Mouse (Mus musculus): ENCODE results near the gene Tesmin. TPM values are rescaled to one million over a fixed set of nuclear protein-coding genes. Genes with fewer than 3 reads are reported as not detected.
A peak's percentile ranks its signal among the peaks of the same experiment; 100 is the strongest.

The Tesmin gene
- polyA plus RNA-seq, 1 experiment from 2014 or later = 0.36 TPM

- Histone ChIP-seq H3K9me3 (ENCODE audit: low read length) (no peaks in the 10 kb centered on the region), H3K27me3 (ENCODE audit: insufficient read depth, low read length) (no peaks in the 10 kb centered on the region), H3K36me3 (ENCODE audit: insufficient read depth, low read length) (no peaks in the 10 kb centered on the region), H3K4me3 (ENCODE audit: low read length) (no peak overlapping the region), H3K4me2 (replicated peaks; ENCODE audit: low read depth, low read length) (no peak overlapping the region), H3K4me1 (ENCODE audit: insufficient read depth, low read length) (no peaks in the 10 kb centered on the region), H3K9ac (replicated peaks; ENCODE audit: low read length) (no peak overlapping the region), H3K27ac (ENCODE audit: low read length) (no peak overlapping the region)
- WGBS = 52% methylated on average over 4 of the region's 4 CpGs
- ATAC-seq (ENCODE audit: low FRiP score, low TSS enrichment) = no peak
Observed at GRCm38 (mm10) chr19:3434641-3435040, 46.0 kb downstream of the Tesmin start.

- no peaks in the 10 kb centered on the region for H3K4me1 ChIP-seq (ENCODE audit: insufficient read depth, low read length)
- H3K27ac ChIP-seq (ENCODE audit: low read length) = no peak overlapping the region
- H3K4me2 ChIP-seq (replicated peaks; ENCODE audit: low read depth, low read length) = no peak overlapping the region
- ATAC-seq (ENCODE audit: low FRiP score, low TSS enrichment) = no peak
- no peak overlapping the region for H3K4me3 ChIP-seq (ENCODE audit: low read length)
- H3K9me3 ChIP-seq (ENCODE audit: low read length) = no peaks in the 10 kb centered on the region
- H3K27me3 ChIP-seq (ENCODE audit: insufficient read depth, low read length) = no peaks in the 10 kb centered on the region
- 70% methylated on average over 3 of the region's 3 CpGs for WGBS
- H3K36me3 ChIP-seq (ENCODE audit: insufficient read depth, low read length) = no peaks in the 10 kb centered on the region
- no peak overlapping the region for H3K9ac ChIP-seq (replicated peaks; ENCODE audit: low read length)
Observed at GRCm38 (mm10) chr19:3435824-3436223, 47.2 kb downstream of the Tesmin start.

GRCm38 (mm10) chr19:3436840-3437239 lies 48.2 kb downstream of the Tesmin start:
- ATAC-seq (ENCODE audit: low FRiP score, low TSS enrichment) = no peak
- no peak overlapping the region for H3K27ac ChIP-seq (ENCODE audit: low read length)
- no peak overlapping the region for H3K4me2 ChIP-seq (replicated peaks; ENCODE audit: low read depth, low read length)
- no peak overlapping the region for H3K9ac ChIP-seq (replicated peaks; ENCODE audit: low read length)
- WGBS = 63% methylated on average over 9 of the region's 9 CpGs
- no peaks in the 10 kb centered on the region for H3K36me3 ChIP-seq (ENCODE audit: insufficient read depth, low read length)
- no peak overlapping the region for H3K4me3 ChIP-seq (ENCODE audit: low read length)
- no peaks in the 10 kb centered on the region for H3K9me3 ChIP-seq (ENCODE audit: low read length)
- no peaks in the 10 kb centered on the region for H3K27me3 ChIP-seq (ENCODE audit: insufficient read depth, low read length)
- H3K4me1 ChIP-seq (ENCODE audit: insufficient read depth, low read length) = no peaks in the 10 kb centered on the region

- Histone ChIP-seq H3K9ac (replicated peaks; ENCODE audit: low read length) (no peak overlapping the region), H3K4me1 (ENCODE audit: insufficient read depth, low read length) (no peaks in the 10 kb centered on the region), H3K27ac (ENCODE audit: low read length) (no peak overlapping the region), H3K9me3 (ENCODE audit: low read length) (no peaks in the 10 kb centered on the region), H3K27me3 (ENCODE audit: insufficient read depth, low read length) (no peaks in the 10 kb centered on the region), H3K4me2 (replicated peaks; ENCODE audit: low read depth, low read length) (no peak overlapping the region), H3K36me3 (ENCODE audit: insufficient read depth, low read length) (no peaks in the 10 kb centered on the region), H3K4me3 (ENCODE audit: low read length) (no peak overlapping the region)
- 70% methylated on average over 5 of the region's 5 CpGs for WGBS
- ATAC-seq (ENCODE audit: low FRiP score, low TSS enrichment) = no peak
Observed at GRCm38 (mm10) chr19:3437980-3438379, 49.3 kb downstream of the Tesmin start.

- ATAC-seq (ENCODE audit: low FRiP score, low TSS enrichment) = no peak
- WGBS = 46% methylated on average over 5 of the region's 5 CpGs
- no peaks in the 10 kb centered on the region for H3K27me3 ChIP-seq (ENCODE audit: insufficient read depth, low read length)
- no peak overlapping the region for H3K4me2 ChIP-seq (replicated peaks; ENCODE audit: low read depth, low read length)
- H3K9ac ChIP-seq (replicated peaks; ENCODE audit: low read length) = no peak overlapping the region
- H3K9me3 ChIP-seq (ENCODE audit: low read length) = no peaks in the 10 kb centered on the region
- no peaks in the 10 kb centered on the region for H3K4me1 ChIP-seq (ENCODE audit: insufficient read depth, low read length)
- no peak overlapping the region for H3K27ac ChIP-seq (ENCODE audit: low read length)
- no peak overlapping the region for H3K4me3 ChIP-seq (ENCODE audit: low read length)
- no peaks in the 10 kb centered on the region for H3K36me3 ChIP-seq (ENCODE audit: insufficient read depth, low read length)
Observed at GRCm38 (mm10) chr19:3440667-3441066, 52.0 kb downstream of the Tesmin start.

GRCm38 (mm10) chr19:3441092-3441491 lies 52.4 kb downstream of the Tesmin start:
- Histone ChIP-seq H3K27me3 (ENCODE audit: insufficient read depth, low read length) (no peaks in the 10 kb centered on the region), H3K27ac (ENCODE audit: low read length) (no peak overlapping the region), H3K4me2 (replicated peaks; ENCODE audit: low read depth, low read length) (no peak overlapping the region), H3K9ac (replicated peaks; ENCODE audit: low read length) (no peak overlapping the region), H3K4me3 (ENCODE audit: low read length) (no peak overlapping the region), H3K36me3 (ENCODE audit: insufficient read depth, low read length) (no peaks in the 10 kb centered on the region), H3K4me1 (ENCODE audit: insufficient read depth, low read length) (no peaks in the 10 kb centered on the region), H3K9me3 (ENCODE audit: low read length) (no peaks in the 10 kb centered on the region)
- ATAC-seq (ENCODE audit: low FRiP score, low TSS enrichment) = no peak
- WGBS = 24% methylated on average over 10 of the region's 10 CpGs

- no peaks in the 10 kb centered on the region for H3K4me1 ChIP-seq (ENCODE audit: insufficient read depth, low read length)
- WGBS = 81% methylated on average over 3 of the region's 3 CpGs
- H3K36me3 ChIP-seq (ENCODE audit: insufficient read depth, low read length) = no peaks in the 10 kb centered on the region
- H3K9ac ChIP-seq (replicated peaks; ENCODE audit: low read length) = no peak overlapping the region
- H3K9me3 ChIP-seq (ENCODE audit: low read length) = no peaks in the 10 kb centered on the region; the same call in 1 of the 2 replicates
- H3K27ac ChIP-seq (ENCODE audit: low read length) = no peak overlapping the region
- H3K4me2 ChIP-seq (replicated peaks; ENCODE audit: low read depth, low read length) = no peak overlapping the region
- no peaks in the 10 kb centered on the region for H3K27me3 ChIP-seq (ENCODE audit: insufficient read depth, low read length)
- no peak for ATAC-seq (ENCODE audit: low FRiP score, low TSS enrichment)
- no peak overlapping the region for H3K4me3 ChIP-seq (ENCODE audit: low read length)
Observed at GRCm38 (mm10) chr19:3447348-3447747, 58.7 kb downstream of the Tesmin start.

- Histone ChIP-seq H3K4me1 (ENCODE audit: insufficient read depth, low read length) (no peaks in the 10 kb centered on the region), H3K27ac (ENCODE audit: low read length) (no peak overlapping the region), H3K27me3 (ENCODE audit: insufficient read depth, low read length) (no peaks in the 10 kb centered on the region), H3K36me3 (ENCODE audit: insufficient read depth, low read length) (peaks cover 9% of the 10 kb centered on the region; the same call in 1 of the 2 replicates), H3K9me3 (ENCODE audit: low read length) (no peaks in the 10 kb centered on the region; the same call in 1 of the 2 replicates), H3K4me3 (ENCODE audit: low read length) (no peak overlapping the region), H3K9ac (replicated peaks; ENCODE audit: low read length) (no peak overlapping the region), H3K4me2 (replicated peaks; ENCODE audit: low read depth, low read length) (no peak overlapping the region)
- ATAC-seq (ENCODE audit: low FRiP score, low TSS enrichment) = no peak
- WGBS = 68% methylated on average over 3 of the region's 3 CpGs
Observed at GRCm38 (mm10) chr19:3449248-3449647, 60.6 kb downstream of the Tesmin start.

GRCm38 (mm10) chr19:3450714-3451113 lies 62.1 kb downstream of the Tesmin start:
- WGBS = 82% methylated on average over 3 of the region's 3 CpGs

GRCm38 (mm10) chr19:3451170-3451569 lies 62.5 kb downstream of the Tesmin start:
- Histone ChIP-seq H3K36me3 (ENCODE audit: insufficient read depth, low read length) (peaks cover 27% of the 10 kb centered on the region), H3K4me2 (replicated peaks; ENCODE audit: low read depth, low read length) (no peak overlapping the region), H3K4me1 (ENCODE audit: insufficient read depth, low read length) (no peaks in the 10 kb centered on the region), H3K4me3 (ENCODE audit: low read length) (no peak overlapping the region), H3K9ac (replicated peaks; ENCODE audit: low read length) (no peak overlapping the region), H3K27ac (ENCODE audit: low read length) (no peak overlapping the region), H3K27me3 (ENCODE audit: insufficient read depth, low read length) (no peaks in the 10 kb centered on the region), H3K9me3 (ENCODE audit: low read length) (no peaks in the 10 kb centered on the region; the same call in 1 of the 2 replicates)
- WGBS = 26% methylated on average over 6 of the region's 6 CpGs
- peak; percentile 50 for ATAC-seq (ENCODE audit: low FRiP score, low TSS enrichment)

More at GRCm38 (mm10) chr19:3450714-3451113, 62.1 kb downstream of the Tesmin start:
- peaks cover 23% of the 10 kb centered on the region for H3K36me3 ChIP-seq (ENCODE audit: insufficient read depth, low read length)
- no peaks in the 10 kb centered on the region for H3K4me1 ChIP-seq (ENCODE audit: insufficient read depth, low read length)
- H3K27me3 ChIP-seq (ENCODE audit: insufficient read depth, low read length) = no peaks in the 10 kb centered on the region
- no peak overlapping the region for H3K27ac ChIP-seq (ENCODE audit: low read length)
- H3K9me3 ChIP-seq (ENCODE audit: low read length) = no peaks in the 10 kb centered on the region; the same call in 1 of the 2 replicates
- no peak overlapping the region for H3K4me2 ChIP-seq (replicated peaks; ENCODE audit: low read depth, low read length)
- H3K4me3 ChIP-seq (ENCODE audit: low read length) = no peak overlapping the region
- no peak for ATAC-seq (ENCODE audit: low FRiP score, low TSS enrichment)
- no peak overlapping the region for H3K9ac ChIP-seq (replicated peaks; ENCODE audit: low read length)

Data from kidney, embryonic 16.5 days (tissue).